Mouse (Mus musculus) adrenal gland, postnatal 14 days (tissue): Measurements from ENCODE around the gene Gm9999. TPM values are rescaled to one million over a fixed set of nuclear protein-coding genes. Genes with fewer than 3 reads are reported as not detected.
"Not testable (repeated sequence)": the region's sequence is repeated elsewhere in the genome, so short reads cannot be mapped to it uniquely, and the experiment has no call there.

ENCODE experiments used
- DNase-seq: peaks from one replicate; pipeline ENCODE4 v3.0.0; 2021; ENCODE audit warnings: mixed read lengths
- total RNA-seq: library from RNA; stranded (reverse); gene quantifications from 2 replicates; pipeline ENCODE4 v1.2.3, GENCODE M21; 2021

Gene Gm9999
- total RNA-seq, 1 experiment from 2014 or later, result not detected

- no peak for DNase-seq
These were observed 16.7 kb downstream of the Gm9999 start for GRCm38 (mm10) chr7:46999983-47000643.

DNA sequence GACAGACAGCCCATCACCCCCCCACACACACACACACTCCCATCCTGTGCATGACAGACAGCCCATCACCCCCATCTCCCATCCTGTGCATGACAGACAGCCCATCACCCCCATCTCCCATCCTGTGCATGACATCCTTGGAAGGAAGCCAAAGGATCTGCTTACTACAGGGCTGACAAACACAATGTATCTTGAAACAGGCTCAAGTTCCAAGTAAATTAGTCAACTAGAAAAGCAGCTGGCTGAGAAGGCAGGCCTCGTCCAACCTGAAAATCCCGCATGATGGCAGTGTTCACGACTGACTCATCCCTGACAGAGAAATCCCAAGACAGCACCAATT lies 17.2 kb downstream of the Gm9999 start:
- DNase-seq, result peak; percentile 15

DNA sequence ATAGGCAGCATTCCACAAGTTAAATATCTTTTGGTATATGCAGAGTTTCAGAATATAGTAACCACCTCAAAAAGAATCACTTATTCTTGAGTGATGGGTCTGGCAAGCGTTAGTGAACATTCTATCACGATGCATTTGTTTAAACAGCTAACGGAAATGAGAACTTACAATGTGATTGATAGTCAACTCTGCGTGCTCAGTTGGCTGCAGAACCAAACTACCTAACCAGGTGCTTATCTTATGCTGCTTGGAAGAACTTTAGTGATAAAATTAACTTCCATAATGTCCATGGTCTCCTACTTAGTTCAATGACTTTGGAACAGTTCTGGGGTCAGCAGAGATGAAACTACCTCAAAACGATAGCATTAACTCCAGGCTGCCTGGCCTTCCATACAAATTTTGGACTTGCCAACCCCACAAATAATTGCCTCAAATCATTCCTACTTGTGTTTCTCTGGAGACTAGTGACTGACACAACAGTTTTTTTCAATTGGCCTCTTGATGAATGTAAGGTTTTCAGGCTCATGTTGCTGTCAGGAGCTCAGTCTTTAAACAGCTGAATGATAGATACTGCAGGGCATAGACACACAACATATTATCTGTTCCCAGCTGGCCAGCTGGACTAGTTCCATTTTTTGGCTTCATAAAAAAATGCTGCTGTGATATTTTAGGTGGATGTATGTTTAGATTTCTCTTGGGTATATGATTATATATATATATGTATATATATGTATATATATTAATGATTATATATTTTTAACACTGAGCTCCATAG lies 17.9 kb downstream of the Gm9999 start:
- no peak for DNase-seq

DNA sequence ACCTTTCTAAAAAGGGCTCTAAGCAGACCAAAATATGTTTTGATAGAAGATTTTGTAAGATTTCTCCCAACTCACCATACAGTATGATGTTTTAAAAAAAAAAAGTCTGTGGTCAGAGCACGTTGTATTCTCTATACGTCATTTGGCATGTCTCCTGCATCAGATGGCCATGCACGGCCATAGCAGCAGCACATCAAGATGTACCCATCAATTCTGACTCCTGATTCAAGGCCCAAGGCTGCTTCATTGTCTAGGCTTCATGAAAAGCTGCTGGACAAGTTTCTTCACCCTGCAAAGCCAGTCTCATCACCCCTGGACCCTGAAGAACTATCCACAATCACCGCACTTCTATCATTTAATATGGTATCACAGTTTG lies 18.5 kb downstream of the Gm9999 start:
- DNase-seq, result no peak

- DNase-seq, result no peak
These were observed 20.2 kb downstream of the Gm9999 start for GRCm38 (mm10) chr7:47003411-47004115.

- DNase-seq, result no peak
These were observed 23.9 kb downstream of the Gm9999 start for GRCm38 (mm10) chr7:47007109-47007780.

- DNase-seq, result no peak
These were observed 24.4 kb downstream of the Gm9999 start for GRCm38 (mm10) chr7:47007818-47008167.

GRCm38 (mm10) chr7:47008168-47008993 lies 25.0 kb downstream of the Gm9999 start, which contains the start of gene Spty2d1:
Gene Spty2d1 (minus strand): TSS chr7:47008411.
- peak; percentile 99 for DNase-seq

- DNase-seq, result no peak
These were observed 29.9 kb downstream of the Gm9999 start for GRCm38 (mm10) chr7:47013131-47013767.

DNA sequence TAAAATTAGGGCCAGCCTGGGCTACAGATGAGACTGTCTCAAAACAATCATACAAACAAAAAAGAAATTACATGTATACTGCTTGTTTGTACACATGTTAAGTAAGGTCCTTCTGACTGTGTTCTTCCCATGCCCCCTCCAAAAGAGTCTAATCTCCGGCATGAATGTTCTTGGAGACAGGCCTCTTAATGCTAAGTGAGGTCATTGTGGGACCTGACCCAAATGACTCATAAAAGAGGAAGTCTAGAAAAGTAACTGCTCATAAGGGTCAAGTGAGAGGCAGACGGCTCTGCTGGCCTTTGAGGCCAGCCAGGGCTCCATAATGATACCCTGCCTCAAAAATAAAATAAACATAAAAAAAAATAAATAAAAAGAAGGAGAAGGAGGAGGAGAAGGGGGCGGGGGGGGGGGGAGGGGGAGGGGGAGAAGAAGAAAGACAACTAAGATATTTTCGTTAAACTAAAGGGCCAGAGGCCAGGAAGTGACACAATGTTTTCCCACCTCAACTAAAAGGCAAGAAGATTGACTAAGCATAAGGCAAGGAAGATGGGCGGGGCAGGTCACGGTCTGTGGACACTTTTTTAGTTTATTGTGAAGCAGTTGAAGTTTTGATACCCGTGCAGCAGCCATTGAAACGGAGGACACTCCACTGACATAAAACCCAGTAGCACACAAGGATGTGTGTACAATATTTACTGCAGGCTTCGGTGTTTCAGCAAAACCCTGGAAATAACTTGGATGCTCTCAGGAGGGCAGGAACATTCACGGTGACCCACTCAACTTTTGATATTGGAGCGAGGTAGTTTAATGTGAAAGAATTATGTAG lies 31.4 kb downstream of the Gm9999 start:
- DNase-seq, result peak; percentile 61

GRCm38 (mm10) chr7:47015390-47016065 lies 32.1 kb downstream of the Gm9999 start:
- DNase-seq, result peak; percentile 93

- DNase-seq, result no peak
These were observed 33.2 kb downstream of the Gm9999 start for GRCm38 (mm10) chr7:47016602-47017001.

GRCm38 (mm10) chr7:47017146-47017545 lies 33.8 kb downstream of the Gm9999 start:
- DNase-seq, result no peak

- DNase-seq, result no peak
These were observed 36.3 kb downstream of the Gm9999 start for GRCm38 (mm10) chr7:47019641-47020040.

DNA sequence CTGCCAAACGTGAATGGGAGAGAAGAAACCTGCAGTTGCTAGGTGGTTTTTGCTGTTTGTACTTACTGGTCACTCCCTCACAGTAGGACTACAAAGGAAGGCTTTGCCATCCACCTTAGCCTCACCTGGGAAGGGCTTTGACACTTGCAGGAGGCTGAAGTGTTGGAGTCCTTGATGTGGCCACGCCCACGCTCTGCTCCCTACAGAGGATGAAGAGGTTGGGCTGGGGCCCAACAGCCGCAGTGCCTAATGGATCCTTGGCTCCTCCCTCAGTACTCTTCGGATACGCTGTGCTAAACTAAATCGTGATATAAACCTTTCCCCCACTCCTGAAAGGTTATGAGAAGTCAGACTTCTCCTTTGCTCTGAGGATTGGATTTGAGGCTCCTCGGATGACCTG lies 37.6 kb downstream of the Gm9999 start:
- DNase-seq, result no peak

DNA sequence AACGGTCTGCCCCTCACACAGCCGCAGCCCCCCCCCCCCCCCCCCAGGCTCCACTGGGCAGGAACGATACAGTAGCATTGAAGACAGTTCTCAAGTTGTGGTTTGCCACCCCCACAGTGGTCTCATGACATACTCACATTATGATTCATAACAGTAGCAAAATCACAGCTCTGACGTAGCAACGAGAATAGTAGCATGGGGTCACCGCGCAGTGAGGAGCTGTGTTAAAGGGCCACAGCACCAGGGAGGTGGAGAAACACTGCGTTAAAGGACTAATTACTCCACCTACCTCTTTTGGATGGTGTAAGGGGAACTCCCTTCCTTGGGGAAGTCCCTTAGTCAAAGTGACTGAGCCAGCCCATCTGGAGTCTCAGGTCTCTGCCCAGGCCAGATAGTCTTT lies 39.1 kb downstream of the Gm9999 start:
- no peak for DNase-seq

DNA sequence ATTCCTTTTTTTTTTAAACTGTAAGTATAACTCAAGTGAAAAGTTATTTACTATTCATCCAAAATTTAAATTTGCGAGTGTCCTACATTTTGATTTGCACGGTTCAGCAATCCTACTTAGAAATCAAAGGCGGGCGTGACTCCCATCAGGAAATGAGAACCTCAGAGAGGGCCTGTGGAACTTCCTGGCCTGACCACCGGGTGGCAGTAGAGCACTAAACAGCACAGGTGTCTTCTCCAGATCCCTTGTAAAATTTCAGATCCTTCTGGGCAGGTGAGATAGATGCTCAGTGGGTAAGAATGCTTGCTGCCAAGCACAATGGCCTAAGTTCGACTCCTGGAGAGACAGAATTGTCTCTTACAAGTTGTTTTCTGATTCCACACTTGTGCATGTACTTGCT lies 40.1 kb downstream of the Gm9999 start:
- DNase-seq, result peak; percentile 91

DNA sequence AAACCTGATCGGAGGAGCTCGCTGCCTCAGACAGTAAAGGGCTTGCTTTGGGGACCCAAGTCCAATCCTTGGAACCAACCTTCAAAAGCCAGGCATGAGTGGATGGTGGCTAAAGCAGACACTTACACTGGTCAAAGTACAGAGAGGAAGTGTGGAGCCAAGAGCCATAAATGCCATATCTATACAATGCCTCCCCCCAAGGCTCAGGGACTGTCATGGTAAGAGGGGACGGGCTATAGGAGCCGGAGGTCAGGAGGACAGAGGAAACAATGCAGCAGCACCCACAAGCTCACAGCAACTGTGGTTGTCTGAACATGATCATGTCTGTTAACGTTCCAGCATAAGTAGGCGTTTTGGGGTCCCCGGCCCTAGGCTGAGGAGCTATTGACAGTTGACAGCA lies 41.1 kb downstream of the Gm9999 start:
- DNase-seq, result no peak

- DNase-seq, result no peak
These were observed 42.0 kb downstream of the Gm9999 start for GRCm38 (mm10) chr7:47025429-47025828.

DNA sequence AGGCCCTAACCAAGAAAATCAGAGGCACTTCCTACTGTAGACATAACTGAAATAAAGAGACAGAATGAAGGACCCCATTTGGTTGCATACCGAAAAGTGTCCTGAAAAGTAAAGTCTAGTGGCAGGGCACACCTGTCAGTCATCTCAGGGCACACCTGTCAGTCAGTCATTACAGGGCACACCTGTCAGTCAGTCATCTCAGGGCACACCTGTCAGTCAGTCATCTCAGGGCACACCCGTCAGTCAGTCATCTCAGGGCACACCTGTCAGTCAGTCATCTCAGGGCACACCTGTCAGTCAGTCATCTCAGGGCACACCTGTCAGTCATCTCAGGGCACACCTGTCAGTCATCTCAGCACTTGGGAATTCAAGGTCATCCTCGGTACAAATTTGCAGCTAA lies 43.5 kb downstream of the Gm9999 start:
- not testable (repeated sequence) for DNase-seq
